Mouse (Mus musculus) adrenal gland, adult 2 months (tissue): Measurements from ENCODE around the gene Mcu. TPM values are rescaled to one million over a fixed set of nuclear protein-coding genes. Genes with fewer than 3 reads are reported as not detected.

ENCODE experiments used
- DNase-seq: peaks from one replicate; pipeline ENCODE4 v3.0.0; 2021
- long read RNA-seq: library from polyadenylated mRNA; stranded (forward); transcript quantifications from one replicate; pipeline ENCODE4 v2.0.0, GENCODE M21; 2021
- polyA plus RNA-seq: library from polyadenylated mRNA; depleted of rRNA; stranded (reverse); fragments of >200 nt; gene quantifications from 2 replicates; pipeline ENCODE4 v1.2.3, GENCODE M21; 2012; rRNA removed
- total RNA-seq, 2 experiments: library from RNA; stranded (reverse); gene quantifications; 2 replicates each; pipeline ENCODE4 v1.2.3; 2021

The Mcu gene
- total RNA-seq (10 to 100 TPM; 36.2 to 48.2 TPM), polyA plus RNA-seq (14.7 and 17.0 TPM in 2 replicates)
- long read RNA-seq, transcript Mcu-202 (8 exons, 2,872 nt) = major isoform, 14 of 22 reads
- long read RNA-seq, partial matches to known transcripts = 2 of 22 reads
- long read RNA-seq, other reads (novel, unspliced or antisense) = 5 of 22 reads

DNA sequence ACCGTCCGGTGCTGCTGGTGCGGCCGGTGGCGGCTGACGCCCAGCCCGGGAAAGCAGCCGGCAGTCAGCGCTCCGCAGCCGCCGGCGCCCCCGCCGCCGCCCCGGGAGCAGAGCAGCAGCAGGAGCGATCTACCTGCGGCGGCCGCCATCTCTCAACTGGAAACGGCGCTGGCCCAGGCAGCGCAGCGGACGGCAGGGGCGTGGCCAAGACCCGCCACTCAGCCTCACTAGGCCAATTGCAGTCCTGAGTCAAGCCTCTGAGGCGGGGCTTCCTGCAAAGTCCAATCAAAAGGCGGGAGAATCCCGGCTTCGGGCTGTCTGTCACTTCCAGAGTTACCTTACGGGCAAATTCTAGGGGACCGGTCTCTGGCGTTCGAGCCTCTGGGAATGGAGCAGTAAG, at the start of gene Mcu:
TSS of gene Mcu (minus strand) at position 171 of the 400 bp plus-strand sequence.
- DNase-seq = peak; percentile 98

DNA sequence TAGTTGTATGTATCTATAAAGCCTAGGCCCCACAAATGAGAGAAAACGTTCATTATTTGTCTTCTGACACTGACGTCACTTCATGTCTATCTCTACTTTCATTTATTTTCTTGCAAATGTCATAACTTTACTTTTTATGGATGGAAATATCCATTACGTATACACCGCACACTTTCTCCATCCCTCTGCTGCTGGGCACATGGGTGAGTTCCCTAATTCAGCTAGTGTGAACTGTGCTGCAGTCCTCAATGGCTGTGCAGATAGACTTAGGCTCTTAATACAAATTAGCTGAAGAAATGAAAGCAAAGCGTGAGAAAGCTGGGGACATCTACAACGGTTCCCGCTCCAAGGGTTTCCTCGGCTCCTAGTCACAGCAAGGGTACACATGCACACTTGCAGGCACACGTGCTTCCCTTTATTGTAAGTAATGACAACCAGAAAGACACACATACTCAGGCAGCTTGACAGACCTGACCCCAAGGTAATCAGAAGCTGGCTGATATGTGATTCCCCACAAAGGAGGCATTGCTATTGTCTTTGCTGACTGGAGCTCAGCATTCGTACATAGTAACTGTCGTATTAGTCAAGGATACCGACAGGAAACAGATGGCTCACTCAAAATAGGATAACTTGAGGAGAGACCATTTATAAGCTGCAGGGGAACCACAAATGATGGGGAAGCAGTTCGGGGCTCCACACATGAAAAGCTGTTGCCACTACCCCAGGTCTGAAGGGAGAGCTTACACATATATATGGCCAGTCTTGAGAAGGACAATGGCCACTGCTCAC, 49.2 kb upstream of the Mcu start:
- no peak for DNase-seq

DNA sequence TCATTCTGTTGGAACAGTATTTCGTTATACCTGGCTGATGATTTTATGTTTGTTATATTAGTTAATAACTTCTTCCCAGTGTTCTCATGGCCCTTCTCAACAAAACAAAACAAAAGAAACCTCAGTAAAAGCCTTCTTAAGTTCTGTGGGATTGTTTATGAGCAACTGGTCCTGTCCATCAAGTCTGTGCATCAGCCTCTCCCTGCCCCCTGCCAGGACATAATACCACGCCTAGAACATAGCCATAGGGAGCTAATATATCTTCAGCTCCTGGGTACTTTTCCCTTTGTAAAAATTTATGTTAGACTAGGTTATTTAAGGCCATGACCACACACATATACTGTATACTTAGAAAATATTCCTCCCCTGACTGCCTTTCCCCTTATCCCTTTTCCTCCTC, 48.3 kb upstream of the Mcu start:
- DNase-seq = no peak

DNA sequence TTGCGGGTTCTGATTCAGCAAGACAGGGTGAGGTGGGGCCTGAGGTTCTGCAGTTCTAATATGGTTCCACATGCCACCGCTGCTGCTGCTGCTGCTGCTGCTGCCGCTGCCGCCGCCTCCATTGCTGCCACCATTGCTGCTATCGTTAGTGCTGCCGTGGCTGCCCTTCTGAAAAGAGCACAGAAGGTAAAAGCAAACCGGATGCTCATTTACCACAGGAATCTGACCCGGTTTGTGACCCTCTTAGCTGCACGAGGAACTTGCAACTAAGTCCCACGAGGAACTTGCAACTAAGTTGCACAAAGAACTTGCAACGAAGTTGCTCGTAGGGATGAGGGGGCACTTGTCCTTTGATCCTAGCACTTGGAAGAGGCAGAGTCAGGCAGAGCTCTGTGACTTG, 40.3 kb upstream of the Mcu start:
- DNase-seq = no peak

DNA sequence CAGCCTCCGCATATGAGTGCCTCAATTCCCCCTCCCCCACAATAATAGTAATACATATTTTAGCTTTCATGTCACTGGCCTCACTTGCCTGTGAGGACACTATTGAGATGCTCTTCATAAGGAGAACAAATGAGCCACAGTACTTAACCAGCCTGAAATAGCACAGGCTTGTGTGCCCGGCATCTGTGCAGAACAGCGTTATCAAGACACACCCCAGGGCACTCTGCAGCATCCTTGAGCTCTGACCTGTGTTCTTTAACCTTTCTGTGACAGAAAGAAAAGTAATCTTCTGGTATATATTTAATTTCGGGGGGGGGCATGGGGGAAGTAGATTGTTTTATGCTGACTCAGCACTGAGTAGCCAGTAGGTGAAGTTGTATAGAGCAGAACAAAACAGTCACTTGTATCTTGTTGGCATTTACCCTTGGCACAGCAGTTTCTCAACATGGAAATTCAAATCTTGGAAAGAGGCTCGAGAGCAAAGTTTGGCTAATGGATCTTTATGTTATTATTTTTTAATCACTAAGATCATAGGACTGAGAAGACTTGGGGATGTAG, 30.4 kb upstream of the Mcu start:
- no peak for DNase-seq

DNA sequence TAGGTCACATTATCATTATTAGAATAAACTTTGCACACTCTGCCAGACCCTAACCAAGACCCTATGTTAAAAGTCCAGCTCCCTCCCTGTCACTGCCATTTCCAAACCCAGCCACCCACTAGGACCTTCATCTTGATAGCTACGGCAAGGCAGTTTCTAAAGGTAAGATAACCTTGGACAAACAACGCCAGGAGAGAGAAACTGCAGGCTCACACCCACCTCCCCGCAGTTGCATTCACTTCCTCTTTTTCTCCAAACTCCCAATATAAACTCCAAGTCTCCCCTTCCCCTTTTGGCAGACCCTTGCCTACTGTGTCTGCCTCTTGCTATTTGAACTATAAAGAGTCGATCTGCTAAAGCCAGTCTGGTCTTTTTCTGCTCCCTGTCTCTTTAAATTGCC, 28.7 kb upstream of the Mcu start:
- no peak for DNase-seq

DNA sequence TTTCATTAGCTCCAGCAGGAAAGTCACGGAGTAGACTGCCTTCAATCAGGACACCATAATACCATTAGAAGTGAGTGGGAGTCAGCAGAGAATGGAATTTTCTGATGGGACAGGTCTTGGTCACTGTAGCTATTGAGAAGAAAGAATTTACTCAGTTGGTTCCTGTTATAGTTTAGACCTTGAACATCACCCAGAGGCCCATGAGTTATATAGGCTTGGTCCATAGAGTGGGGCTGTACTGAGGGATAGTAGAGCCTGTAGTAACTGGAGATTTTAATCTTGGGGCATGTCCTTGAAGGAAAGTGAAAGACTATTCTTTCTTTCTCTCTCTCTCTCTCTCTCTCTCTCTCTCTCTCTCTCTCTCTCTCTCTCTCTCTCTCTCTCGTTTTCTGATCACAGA, 28.2 kb upstream of the Mcu start:
- no peak for DNase-seq

DNA sequence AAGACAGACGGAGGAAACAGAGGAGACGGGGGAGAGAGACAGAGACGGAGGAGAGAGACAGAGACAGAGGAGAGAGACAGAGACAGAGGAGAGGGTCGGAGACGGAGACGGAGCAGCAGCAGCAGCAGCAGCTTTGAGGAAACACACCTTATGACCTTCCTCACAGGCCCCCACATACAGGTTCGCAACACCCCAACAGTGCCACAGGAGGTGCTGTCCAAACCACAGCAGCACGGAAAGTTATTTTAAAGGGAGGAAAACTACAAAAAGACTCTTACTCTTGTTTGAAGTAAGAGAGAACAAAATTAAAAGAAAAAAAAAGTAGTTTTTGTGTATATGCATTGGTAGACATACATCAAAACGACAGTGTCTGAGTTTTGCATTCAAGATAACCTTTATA, 27.2 kb upstream of the Mcu start:
- no peak for DNase-seq

DNA sequence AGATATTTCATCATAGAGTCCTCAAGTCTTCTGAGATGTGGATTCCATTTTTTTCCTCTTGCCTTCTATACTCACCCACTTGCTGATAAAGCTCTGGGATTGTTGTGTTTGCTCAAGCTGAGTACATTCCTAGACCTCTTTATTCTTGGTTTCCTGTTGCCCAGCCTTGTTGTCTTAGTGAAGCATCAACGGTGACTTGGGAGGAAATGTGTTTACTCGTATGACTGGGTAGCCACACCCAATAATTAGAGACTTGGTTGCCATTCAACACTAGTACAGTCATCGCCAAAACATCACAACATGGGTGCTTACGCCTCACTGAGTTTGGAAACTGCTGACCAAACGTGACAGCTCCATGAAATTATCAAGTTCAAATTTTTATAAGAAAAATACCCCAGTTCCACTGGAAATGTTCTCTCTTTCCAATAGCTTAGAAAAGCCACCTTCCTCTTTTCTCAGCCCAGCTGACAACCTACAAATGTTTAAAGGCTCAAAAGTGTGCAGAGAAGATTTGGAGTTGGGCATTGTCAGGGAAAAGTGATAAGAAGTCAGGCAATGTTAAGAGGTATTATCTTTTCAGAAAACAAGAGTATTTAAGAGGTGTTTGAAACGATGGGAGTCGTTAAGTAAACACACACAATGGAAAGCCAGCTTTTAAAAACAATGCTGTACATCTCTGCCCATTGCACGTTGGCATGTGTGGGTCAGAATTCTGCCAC, 26.3 kb upstream of the Mcu start:
- DNase-seq = no peak

DNA sequence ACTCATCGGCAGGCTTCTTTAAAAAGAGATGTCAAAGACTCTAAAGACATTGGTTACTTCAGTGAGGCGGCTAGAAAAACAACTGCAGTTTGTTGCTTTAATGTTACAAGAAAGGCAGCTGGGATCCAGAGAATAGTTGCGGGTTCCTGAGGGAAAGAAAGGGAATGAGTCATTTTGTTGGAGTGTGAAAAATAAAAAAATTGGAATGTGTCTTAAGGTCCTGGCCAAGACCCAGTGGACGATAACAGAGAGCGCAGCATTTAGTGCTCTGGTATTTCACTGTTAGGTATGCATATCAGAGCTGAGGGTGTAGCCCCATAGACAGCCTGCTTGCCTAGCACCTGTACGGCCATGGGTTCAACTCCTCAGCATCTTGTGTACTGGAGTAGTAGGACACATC, 22.1 kb upstream of the Mcu start:
- DNase-seq = no peak

DNA sequence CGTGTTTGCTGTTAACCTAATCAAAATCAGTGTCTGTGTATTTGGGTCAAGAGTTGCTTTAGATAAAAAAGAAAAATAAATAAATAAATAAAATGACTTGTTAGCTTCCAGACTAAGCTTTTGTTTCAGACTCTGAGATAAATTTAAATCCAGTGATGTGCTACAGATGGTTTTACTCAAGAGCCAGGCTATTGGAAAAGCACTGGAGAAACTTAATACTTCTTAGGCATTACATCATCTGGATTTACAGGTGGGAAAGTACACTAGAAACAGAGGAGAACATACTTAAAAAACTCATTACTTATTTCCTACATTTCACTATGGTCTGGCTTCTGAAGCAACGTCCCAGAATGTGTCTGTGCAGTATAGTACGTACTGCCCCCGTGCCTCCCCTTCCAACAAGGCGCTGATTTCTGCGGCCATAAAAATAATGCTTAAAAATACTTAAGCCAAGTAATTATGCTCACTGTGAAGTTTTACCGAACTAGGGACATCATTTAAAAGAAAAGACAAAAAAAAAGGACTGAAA, 21.2 kb upstream of the Mcu start:
- DNase-seq = no peak

DNA sequence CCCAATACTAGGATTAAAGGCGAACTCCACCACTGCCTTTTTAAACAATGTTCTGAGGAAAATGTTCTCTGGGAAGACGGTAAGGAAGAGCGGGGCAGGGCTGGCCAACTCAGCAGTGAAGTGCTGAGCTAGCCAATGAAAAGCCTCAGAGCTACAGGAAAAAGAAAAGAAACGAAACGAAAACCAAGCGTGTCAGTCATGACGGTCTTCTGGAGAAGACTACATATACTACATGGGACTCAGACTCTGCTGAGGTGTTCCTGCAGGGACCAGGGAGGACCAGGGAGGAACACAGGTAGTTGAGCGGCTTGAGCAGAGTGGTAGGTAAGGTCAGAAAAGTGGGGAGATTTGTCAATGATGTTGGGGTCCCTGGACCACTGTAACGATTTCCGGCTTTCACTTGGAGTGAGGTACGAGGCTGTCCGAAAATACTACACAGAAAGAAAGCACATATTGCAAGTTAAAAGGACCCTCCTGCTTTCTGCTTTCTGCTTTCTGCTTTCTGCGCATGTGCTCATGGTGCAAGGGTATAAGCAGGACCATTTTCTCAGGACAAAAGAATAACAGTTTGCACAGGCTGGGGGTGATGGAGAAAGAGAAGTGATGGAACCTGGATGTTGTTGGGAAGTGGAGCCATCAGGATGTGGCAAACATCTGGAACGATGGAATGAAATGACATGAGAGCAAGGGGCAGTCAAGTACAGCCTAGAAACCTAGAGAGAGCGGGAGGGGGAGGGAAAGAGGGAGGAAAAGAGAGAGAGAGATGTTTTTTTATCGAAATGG, 20.4 kb upstream of the Mcu start:
- DNase-seq = no peak

DNA sequence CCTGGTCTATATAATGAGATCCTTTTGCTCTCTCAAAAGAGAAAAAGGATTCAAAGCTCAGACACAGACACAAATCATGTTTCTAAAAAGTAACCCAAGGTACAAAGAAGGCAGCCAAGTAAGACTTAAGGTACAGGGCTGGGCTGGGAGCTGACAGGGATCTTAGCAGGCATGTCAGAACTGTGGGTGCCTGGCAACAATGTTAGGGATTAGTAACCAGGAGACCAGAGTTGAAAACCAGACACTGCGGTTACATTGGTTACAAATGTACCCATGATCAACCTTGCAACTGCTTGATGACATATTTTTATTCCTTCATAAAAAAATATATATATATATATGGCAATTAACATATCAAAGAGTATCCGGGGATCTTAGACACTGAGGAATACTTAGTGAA, 19.6 kb upstream of the Mcu start:
- no peak for DNase-seq

DNA sequence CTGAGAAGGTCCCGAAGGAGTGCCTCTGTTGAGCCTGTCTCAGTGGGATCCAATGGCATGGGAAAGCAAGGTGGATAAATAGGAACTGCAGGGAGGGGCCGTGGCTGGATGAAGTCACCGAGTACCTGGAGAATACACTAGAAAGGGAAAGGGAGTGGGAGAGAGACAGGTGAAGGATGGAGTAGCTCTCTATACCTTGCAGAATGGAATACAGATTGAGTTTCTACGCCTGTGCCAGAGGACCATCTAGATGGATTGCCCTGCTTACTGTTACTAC, 13.0 kb upstream of the Mcu start:
- no peak for DNase-seq

DNA sequence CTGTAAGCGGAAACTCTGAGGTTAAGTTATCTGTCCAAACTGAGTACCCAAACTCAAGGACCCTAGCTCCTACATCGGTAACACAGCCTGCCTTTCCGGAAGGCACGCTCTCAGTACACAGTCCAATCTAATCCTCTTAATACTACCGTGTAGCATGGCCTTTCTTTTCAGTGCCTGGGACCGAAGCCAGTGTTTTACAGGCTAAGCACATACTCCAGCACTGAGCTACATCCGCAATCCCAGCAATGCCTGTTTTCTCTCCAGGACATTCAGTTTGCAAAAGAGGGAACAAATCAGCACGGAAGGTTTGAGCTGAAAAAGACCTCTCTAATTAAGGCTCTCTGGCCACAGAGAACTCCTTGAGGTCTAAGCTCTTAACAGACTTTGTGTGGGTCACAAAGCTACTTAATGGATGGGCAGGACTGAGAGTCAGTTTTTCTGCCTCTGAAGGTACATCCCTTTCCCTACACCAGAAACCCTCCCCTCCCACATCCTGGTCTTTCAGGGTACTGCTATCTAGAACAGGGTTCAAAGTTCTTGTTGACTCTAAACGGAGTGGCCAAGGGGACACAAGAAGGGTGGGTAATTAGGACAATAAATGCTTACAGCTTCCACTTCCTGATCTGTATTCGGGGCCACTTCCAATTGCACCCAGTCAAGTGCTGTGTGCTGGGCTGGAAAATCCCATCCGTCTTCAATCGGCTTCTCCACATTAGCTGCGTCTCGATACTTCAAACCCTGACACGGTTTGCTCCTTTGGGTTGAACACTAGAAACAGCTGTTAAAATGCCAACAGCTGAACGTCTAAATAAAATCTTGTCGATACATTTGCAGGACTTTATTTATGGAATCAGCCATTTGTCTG, 12.4 kb upstream of the Mcu start:
- no peak for DNase-seq

DNA sequence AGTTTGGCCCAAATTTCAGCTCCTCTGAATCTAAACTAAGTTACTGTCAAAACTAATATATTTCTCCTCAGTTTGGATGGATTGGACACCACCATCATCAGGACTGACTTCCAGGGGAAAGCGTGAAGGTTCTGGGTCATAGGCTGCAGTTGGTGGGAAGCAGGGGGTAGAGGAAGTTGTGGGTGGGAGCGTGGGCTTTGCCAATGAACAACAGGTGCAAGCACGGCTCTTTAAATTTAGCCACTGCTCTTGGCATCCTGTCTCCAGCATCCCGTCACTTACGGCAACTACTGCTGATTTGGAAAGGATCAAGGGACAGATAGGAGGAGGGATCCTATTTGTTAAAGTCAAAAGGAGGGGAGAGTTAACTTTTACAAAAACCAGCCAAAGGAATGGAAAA, 7.0 kb upstream of the Mcu start:
- DNase-seq = no peak

DNA sequence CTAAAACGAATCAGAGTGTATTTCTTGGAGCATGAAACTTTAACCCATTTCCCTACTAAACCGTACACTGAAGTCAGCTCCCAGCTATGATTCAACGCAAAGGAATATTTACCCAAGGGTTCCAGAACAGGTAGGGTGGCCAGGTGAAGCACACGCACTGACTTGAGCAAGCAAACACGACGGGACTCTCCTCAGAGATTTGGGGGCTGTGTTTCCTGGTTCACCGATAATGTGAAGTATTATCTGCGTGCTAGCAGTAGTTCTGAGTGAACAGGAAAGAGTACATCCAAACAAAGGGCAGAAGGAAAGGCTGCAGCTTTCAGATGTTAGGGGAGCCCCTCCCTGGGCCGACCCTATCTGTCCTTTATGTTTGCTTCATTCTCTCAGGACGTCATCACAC, 4.9 kb upstream of the Mcu start:
- no peak for DNase-seq

DNA sequence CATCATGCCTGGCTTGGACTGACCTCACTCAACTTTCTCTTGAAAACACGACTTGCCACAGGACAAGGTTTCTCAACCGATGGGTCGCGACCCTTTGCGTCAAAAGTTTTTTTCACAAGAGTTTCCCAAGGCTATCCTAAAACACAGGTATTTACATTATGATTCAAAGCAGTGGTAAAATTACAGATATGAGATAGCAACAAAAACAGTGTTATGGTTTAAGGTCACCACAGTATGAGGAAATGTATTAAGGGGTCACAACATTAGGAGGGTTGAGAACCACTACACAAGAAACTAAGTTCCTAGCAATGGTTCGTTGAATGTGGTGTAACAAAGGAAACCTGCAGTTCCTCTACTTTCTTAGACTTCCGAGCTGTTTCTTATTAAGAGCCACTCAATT, 1.3 kb upstream of the Mcu start:
- DNase-seq = no peak

DNA sequence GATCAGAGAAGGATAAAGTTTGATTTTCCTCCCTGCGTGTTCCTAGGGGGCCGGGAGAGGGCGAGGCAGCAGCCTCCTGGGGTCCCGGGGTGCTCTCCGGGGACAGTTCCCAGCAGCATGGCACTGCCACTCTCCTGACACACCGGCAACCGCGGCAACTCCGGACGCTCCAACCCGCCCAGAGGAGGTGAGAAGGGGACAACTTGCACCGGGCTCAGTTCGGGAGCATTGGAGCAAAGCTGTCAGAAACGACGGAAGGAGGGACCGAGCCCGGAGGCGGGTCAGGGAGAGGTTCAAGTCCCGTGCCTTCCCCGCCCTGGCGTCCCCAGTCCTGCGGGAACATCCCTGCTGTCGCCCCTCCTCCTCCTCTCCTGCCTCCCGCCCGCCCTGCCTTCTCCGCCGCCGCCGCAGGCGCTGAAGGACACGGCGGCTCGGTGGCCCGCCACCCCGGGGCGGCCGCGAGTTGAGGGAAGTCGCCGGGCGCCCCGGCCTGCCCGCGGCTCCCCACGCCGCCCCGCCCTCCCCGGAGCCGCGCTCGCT, 441 bp downstream of the Mcu start, which contains the start of gene Gm10322:
TSS of gene Gm10322 (plus strand) at position 83 of the 540 bp plus-strand sequence.
- DNase-seq = peak; percentile 90

DNA sequence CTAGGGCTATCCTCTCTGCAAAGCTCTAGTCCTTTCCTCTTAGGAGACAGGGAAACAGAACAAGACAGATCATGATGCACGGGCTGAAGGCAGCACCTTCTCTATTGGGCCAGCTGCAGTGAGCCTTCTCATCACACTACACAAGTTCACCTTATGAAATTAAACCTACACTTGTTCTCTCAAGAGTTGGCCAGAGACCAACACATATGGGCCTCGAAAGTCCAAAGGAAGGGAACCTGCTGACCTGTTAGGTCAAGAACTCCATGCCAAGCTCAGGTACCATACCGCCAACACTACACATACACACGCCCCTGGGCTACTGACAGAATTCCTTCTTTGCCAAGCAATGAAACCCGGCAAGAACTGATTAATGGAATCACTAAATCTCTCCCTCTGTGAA, 1.1 kb downstream of the Mcu start:
- no peak for DNase-seq

DNA sequence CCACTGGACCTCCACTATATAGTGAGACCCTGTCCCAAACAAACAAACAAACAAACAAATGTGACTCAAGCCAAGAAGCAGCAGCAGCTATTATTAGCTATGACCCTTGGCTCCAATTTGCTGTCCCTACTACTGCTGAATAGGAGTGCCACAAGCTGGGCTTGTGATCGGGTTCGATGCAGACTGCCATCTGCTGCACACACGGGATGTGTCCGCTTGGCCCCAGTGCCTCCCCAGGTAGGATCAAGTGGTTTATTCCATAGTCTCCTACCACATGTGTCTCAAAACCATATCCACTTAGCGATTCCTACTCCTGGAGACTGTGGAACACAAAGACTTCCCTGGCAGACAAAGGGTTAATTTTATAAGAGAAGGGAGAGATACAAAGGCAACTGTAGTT, 2.4 kb downstream of the Mcu start:
- DNase-seq = no peak
